Mouse (Mus musculus) right cerebral cortex, postnatal 36 days (tissue): Measurements from ENCODE around the gene Gba.

Experiments
- DNase-seq, 2 experiments: peaks; one replicate each; pipeline ENCODE4 v3.0.0; 2022; ENCODE audit warnings: low spot score in 2 of 2, mixed read lengths in 1 of 2

The Gba gene

DNA sequence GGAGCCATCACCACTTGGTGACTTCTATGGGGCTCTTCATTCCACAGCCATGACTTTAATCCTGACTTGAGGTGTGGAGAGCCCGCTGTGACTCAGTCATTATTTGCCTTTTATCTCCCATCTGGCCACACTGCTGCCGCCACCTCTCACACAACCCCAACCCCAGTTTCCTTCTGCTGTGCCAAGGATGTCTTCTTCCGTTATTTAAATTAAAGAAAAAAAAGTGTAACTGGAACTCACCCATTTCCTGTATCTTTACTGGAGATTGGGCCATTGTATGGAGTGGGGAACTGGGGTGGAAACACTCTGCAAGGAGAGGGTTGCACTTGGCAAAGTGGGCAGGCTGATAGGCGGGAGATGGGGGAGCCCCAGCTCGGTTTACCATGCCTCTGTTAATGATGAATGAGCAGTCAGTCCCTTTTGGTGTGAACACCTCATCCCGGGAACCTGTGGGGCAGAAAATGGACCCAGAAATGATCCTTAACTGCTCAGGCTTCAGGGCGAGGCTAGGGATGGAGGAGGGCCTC is 20.1 kb upstream of the Gba start:
- DNase-seq: no peak

DNA sequence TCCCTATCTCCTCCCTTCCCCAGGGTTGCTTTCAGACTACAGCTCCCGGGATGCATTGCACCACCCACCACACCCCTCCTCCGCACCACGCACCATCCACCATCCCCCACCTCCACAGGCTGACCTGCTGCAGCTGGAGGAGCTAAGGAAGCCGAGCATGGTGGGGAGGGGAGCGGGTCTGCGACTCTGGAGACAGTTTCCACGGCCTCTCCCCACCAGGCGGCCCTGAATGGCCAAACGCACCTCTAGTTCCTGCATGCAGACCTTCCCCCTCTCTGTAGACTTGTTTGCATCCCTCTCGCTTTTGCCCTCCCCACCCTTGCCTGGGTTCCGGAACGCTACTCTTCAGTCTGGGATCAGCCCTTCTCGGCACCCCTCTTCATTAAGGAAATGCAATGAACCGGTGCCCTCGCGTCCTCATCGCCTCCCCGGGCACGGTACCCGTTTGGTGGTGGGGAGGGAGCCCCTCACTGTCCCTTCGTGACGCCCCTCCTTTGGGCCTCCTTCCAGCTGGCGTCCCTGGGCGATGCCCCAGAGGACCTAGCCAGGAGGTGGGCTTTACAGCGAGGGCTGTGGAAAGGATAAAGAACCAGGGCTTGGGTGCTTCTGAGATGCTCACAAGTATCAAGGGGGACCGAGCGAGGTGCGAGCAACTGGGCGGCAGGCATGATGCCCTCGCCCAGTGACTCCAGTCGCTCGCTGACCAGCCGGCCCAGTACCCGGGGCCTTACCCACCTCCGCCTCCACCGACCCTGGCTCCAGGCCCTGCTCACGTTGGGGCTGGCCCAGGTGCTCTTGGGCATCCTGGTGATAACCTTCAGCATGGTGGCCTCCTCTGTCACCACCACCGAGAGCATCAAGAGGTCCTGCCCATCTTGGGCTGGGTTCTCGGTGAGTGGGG is 19.4 kb upstream of the Gba start, which contains the start of gene Fam189b:
Gene Fam189b, plus strand, starts transcription at position 86 of the 901 bp plus-strand sequence.
- peak; percentile 91 for DNase-seq

- no peak for DNase-seq
These were observed 18.8 kb upstream of the Gba start for GRCm38 (mm10) chr3:89183959-89184315.

DNA sequence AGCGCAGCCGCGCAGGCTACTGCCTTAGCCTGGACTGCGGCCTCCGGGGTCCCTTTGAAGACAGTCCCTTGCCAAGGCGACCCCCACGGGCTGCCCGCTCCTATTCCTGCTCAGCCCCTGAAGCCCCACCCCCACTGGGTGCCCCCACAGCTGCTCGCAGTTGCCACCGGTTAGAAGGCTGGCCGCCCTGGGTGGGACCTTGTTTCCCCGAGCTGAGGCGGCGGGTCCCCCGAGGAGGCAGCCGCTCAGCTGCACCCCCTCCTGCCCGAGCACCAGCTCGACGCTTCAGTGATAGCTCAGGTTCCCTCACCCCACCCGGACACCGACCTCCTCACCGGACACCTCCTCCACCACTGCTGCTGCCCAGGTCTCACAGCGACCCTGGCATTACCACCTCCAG is 15.5 kb upstream of the Gba start:
- no peak for DNase-seq

DNA sequence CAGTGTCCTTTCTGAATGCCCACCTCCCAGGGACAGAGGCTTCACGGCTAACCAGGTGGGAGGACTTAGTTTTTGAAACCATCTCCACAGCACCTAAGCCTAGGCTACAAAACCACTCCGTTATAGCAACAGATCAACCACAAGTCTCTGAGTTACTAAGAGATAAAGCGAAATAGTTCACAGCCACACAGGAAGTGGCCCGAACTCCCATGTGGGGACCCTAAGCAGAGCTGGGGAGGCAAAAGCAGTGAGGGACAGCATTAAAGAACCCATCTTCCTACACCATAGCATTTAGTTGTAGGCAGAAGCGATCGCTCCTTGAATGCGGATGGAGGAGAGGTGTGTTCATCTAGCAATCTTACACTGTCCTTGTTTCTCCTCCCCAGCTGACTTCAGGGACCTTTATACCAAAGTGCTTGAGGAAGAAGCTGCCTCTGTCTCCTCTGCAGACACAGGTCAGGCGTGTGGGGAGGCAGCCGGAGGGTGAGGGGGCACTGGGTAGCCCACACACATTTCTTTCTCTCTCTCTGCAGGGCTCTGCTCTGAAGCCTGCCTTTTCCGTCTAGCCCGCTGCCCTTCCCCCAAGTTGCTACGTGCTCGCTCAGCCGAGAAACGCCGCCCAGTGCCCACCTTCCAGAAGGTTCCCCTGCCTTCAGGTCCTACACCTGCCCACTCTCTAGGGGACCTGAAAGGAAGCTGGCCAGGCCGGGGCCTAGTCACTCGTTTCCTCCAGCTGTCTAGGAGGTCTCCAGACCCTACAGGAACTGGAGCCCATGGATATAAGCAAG is 14.8 kb upstream of the Gba start:
- no peak for DNase-seq

DNA sequence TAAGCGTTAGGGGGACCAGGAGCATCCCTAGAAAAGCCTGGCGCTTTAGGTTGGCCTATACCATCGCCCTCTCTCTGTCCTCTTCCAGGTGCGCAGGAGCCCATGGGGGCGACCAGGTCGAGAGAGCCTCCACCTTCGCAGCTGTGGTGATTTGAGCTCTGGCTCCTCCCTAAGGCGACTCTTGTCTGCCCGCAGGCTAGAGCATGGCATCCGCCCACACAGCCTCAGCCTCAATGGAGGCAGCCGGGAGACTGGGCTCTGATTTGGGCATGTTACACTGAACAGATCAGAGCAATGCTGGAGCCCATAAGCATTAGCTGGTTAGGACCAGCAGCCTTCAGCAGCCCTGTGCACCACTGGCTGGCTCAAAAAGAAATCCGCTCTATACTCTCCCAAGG is 14.3 kb upstream of the Gba start:
- no peak for DNase-seq

- DNase-seq: no peak
These were observed 12.3 kb upstream of the Gba start for GRCm38 (mm10) chr3:89190436-89190835.

DNA sequence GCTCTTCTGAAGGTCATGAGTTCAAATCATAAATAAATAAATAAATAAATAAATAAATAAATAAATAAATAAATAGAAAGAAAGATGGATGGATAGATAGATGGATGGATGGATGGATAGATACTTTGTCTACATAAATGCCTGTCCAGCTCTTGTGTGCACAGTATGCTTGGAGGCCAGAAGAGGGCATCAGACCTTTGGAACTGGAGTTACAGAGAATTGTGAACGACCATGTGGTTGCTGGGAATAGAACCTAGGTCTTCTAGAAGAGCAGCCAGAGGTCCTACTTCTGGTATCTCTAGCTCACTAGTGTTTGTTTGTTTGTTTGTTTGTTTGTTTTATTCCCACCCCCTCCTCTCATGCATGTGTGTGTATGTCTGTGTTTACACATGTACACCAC is 9.4 kb upstream of the Gba start:
- no peak for DNase-seq

- DNase-seq: no peak
These were observed 8.9 kb upstream of the Gba start for GRCm38 (mm10) chr3:89193853-89194252.

DNA sequence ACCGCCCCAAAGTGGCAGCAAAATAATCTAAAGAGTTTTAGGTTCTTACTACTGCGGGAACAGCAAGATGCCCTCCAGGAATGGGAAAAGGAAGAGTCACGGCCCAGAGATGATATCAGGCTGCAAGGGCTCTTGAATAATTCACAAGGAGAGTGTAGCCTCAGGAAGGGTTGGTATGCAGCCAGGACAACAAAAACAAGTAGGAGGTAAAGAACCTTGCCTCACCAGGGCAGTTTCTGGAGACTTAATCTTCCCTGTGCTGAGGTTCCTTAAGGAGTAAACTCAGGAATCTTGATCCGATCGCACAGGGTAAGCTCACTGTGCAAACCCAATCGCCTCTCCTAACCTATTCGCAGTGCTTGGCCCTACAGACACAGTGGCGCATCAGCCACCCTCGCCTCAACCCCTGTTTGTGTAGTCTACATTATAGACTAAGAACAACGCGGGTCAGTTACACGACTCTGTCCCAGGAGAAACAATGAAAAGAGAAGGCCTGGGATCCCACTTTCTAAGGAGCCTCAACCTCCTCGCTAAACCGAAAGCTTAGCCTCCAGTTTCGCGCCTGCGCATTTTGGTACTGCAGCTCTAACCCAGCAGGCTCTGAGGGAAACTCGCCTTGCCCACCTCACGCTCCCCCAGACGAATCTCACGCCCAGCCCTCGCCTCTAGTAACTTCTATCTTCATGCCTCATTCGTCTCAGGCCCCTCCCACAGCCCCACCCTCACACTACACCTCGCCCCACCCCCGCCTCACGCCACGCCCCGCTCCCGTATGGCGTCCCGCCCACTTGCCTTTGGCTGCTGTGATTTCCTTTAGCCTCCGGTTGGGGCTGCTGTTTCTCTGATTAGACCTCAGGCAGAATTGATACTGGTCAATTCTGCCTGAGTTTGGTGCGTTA is 6.5 kb upstream of the Gba start:
- peak; percentile 84 to 87 for DNase-seq

DNA sequence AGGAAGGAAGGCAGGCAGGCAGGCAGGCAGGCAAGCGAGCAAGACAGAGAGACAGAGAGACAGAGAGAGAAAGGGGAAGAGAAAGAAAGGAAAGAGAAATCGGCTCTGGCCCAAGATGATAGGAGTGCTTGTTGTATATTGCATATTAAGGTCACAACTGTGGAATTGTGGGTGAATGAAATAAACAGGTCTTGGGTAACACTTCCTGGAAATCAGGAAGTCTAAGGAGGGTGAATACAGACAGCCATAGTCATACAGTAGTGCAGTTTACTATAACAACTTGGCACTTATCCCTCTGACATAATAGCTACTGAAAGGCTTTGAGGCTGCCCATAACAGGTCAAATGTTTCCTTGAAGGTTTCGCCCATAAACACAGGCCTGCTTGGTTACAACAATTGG is 2.9 kb upstream of the Gba start:
- no peak for DNase-seq

- no peak for DNase-seq
These were observed 400 bp downstream of the Gba start for GRCm38 (mm10) chr3:89203142-89203514.

- no peak for DNase-seq
These were observed 3.4 kb downstream of the Gba start for GRCm38 (mm10) chr3:89206079-89206478.

DNA sequence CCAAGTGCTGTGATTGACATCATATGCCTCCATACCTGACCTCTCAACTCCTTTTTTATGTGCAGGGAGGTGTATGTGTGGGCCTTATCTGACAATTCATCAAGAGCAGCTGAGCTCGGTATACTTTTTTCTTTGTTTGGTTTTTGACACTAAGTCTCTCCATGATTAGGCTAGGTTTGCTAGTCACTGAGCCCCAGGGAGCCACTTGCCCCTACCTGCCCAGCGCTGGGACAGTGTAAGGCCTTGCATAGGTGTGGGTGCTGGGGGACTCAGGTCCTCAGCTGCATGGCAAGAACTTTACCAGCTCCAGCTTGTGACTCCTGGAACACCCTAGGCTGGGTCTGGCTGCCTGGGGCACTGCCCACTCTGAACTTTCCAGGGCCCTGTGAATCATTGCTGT is 4.0 kb downstream of the Gba start:
- DNase-seq: no peak

- no peak for DNase-seq
These were observed 5.4 kb downstream of the Gba start for GRCm38 (mm10) chr3:89208075-89208657.

- no peak for DNase-seq
These were observed 6.0 kb downstream of the Gba start for GRCm38 (mm10) chr3:89208736-89209135.

- no peak for DNase-seq
These were observed 7.0 kb downstream of the Gba start for GRCm38 (mm10) chr3:89209731-89210130.

GRCm38 (mm10) chr3:89210162-89210561 is 7.4 kb downstream of the Gba start:
- no peak for DNase-seq

GRCm38 (mm10) chr3:89210731-89211130 is 8.0 kb downstream of the Gba start:
- no peak for DNase-seq

- DNase-seq: peak; percentile 89
These were observed 11.2 kb downstream of the Gba start for GRCm38 (mm10) chr3:89213803-89214530.
